Mouse (Mus musculus) thymus, adult 2 months (tissue): ENCODE results near the gene Atoh8. TPM values are rescaled to one million over a fixed set of nuclear protein-coding genes. Genes with fewer than 3 reads are reported as not detected.

Experiments
- DNase-seq: peaks from one replicate; pipeline ENCODE4 v3.0.0; 2021
- H3K27ac ChIP-seq: fragments of 200-500 bp; 2 replicates; pipeline ENCODE4 v1.5.1; 2012; ENCODE audit warnings: low read length, control low read depth; ENCODE audit not compliant: control insufficient read depth, insufficient read depth
- H3K27me3 ChIP-seq: fragments of 200-500 bp; 2 replicates; pipeline ENCODE4 v1.6.1; 2012; ENCODE audit warnings: mild to moderate bottlenecking, low read length, moderate library complexity, mixed read lengths; ENCODE audit not compliant: control insufficient read depth, insufficient read depth
- H3K36me3 ChIP-seq: fragments of 200-500 bp; 2 replicates; pipeline ENCODE4 v1.6.1; 2012; ENCODE audit warnings: mild to moderate bottlenecking, low read length, moderate library complexity; ENCODE audit not compliant: control insufficient read depth, insufficient read depth
- H3K4me1 ChIP-seq: fragments of 200-500 bp; replicated peaks from 2 replicates; pipeline ENCODE4 v1.6.1; 2012; ENCODE audit warnings: low read length; ENCODE audit not compliant: control insufficient read depth, insufficient read depth
- H3K4me3 ChIP-seq: fragments of 200-500 bp; 2 replicates; pipeline ENCODE4 v1.5.1; 2012; ENCODE audit warnings: mild to moderate bottlenecking, low read length, control low read depth, moderate library complexity; ENCODE audit not compliant: control insufficient read depth, insufficient read depth
- CTCF ChIP-seq: fragments of 200-500 bp; IDR thresholded peaks from 2 replicates; pipeline ENCODE4 v1.5.1; 2012; ENCODE audit warnings: mild to moderate bottlenecking, control low read depth, low read length, moderate library complexity, borderline replicate concordance; ENCODE audit not compliant: control insufficient read depth, poor library complexity, insufficient read depth; ENCODE audit errors: extremely low read depth
- POLR2A ChIP-seq: fragments of 200-500 bp; IDR thresholded peaks from 2 replicates; pipeline ENCODE4 v1.6.1; 2012; ENCODE audit warnings: mild to moderate bottlenecking, low read length, control low read depth, moderate library complexity; ENCODE audit not compliant: control insufficient read depth, poor library complexity, insufficient read depth; ENCODE audit errors: extremely low read depth
- WGBS: fragments of 180-500 bp; shearing (Covaris S2); methylation state at CpG from one replicate; pipeline ENCODE4 v1.1.7; 2018; 5-methylcytosine and 5-hydroxymethylcytosine counted together
- polyA plus RNA-seq: library from polyadenylated mRNA; depleted of rRNA; stranded (reverse); fragments of >200 nt; gene quantifications from 2 replicates; pipeline ENCODE4 v1.2.3, GENCODE M21; 2012

Gene Atoh8
- polyA plus RNA-seq, 1 experiment = 3.8 TPM

DNA sequence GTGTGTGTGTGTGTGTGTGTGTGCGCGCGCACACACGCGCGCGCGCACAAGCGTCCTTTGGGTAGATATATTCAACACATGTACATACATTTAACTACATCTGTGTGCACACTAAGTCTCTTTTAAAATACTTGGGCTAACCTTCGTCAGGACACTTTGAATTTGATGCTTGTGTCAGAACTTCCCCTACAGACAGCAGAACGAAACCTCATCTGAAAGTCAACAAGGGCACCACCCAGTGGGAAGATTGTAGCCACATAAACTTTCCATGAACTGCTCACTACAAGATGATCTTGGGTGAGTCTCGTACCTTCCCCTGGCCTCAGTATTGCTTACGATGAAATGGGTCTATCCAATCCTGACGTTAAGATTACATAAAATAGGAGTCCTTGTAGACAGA is 3.0 kb downstream of the Atoh8 start:
- peaks cover 12% of the 10 kb centered on the region; the same call in 1 of the 2 replicates for H3K4me1 ChIP-seq
- WGBS = 84% methylated on average over 14 of the region's 14 CpGs
- H3K27me3 ChIP-seq = peaks cover 5% of the 10 kb centered on the region; the same call in 1 of the 2 replicates
- DNase-seq = no peak
- H3K4me3 ChIP-seq = no peak overlapping the region
- H3K36me3 ChIP-seq = no peaks in the 10 kb centered on the region
- H3K27ac ChIP-seq = no peak overlapping the region
- TF ChIP-seq POLR2A (no peak), CTCF (no peak)

- Histone ChIP-seq H3K27me3 (peaks cover 5% of the 10 kb centered on the region; the same call in 1 of the 2 replicates), H3K4me3 (no peak overlapping the region), H3K36me3 (no peaks in the 10 kb centered on the region), H3K27ac (no peak overlapping the region), H3K4me1 (peaks cover 12% of the 10 kb centered on the region; the same call in 1 of the 2 replicates)
- WGBS = 26% methylated on average over 5 of the region's 5 CpGs
- DNase-seq = no peak
- TF ChIP-seq POLR2A (no peak), CTCF (no peak)
Observed at GRCm38 (mm10) chr6:72230875-72231274, 4.5 kb downstream of the Atoh8 start.

DNA sequence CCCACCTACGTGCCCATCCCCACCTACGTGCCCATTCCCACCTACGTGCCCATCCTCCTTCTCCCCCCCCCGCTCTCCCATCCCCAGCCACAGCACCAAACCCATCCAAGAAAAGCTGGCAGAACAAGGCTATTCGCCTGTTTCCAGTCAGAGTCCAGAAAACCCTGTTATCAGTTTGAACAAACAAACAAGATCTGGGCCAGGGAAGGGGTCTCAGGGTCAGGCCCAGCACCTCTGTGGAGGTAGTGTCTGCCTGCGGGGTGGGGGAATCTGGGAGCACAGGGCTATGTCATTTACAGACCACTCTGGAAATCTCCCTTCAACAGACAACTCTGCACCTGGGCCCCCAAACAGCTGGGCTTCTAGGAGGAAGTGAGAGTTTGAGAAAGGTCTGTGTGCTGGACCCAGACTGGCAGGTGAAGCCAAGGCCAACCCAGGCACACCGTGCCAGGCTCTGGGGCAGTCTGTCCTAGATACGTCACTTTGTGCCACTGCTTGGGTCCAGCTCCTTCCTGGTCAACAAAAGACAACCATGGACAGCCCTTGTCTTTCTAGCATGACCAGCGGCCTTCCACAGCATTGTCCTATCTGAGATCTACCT is 7.6 kb downstream of the Atoh8 start:
- WGBS = 68% methylated on average over 9 of the region's 9 CpGs
- Histone ChIP-seq H3K27me3 (no peaks in the 10 kb centered on the region), H3K4me1 (peaks cover 5% of the 10 kb centered on the region; the same call in 1 of the 2 replicates), H3K36me3 (no peaks in the 10 kb centered on the region), H3K27ac (no peak overlapping the region), H3K4me3 (no peak overlapping the region)
- no peak for DNase-seq
- TF ChIP-seq CTCF (no peak), POLR2A (no peak)

- Histone ChIP-seq H3K27ac (no peak overlapping the region), H3K36me3 (no peaks in the 10 kb centered on the region), H3K27me3 (no peaks in the 10 kb centered on the region), H3K4me3 (no peak overlapping the region), H3K4me1 (peaks cover 5% of the 10 kb centered on the region; the same call in 1 of the 2 replicates)
- DNase-seq = no peak
- WGBS = 93% methylated on average over 4 of the region's 4 CpGs
- no peak for TF ChIP-seq CTCF
- TF ChIP-seq POLR2A = no peak
Observed at GRCm38 (mm10) chr6:72227011-72227410, 8.4 kb downstream of the Atoh8 start.

- 92% methylated on average over 3 of the region's 3 CpGs for WGBS
- Histone ChIP-seq H3K4me3 (no peak overlapping the region), H3K27ac (no peak overlapping the region), H3K36me3 (no peaks in the 10 kb centered on the region), H3K4me1 (0 out of 2 replicates have a peak, but pooled peaks cover 3% of the 10 kb centered on the region), H3K27me3 (no peaks in the 10 kb centered on the region; the same call in 1 of the 2 replicates)
- no peak for TF ChIP-seq CTCF
- TF ChIP-seq POLR2A = no peak
- DNase-seq = no peak
Observed at GRCm38 (mm10) chr6:72225686-72226085, 9.7 kb downstream of the Atoh8 start.

- no peak overlapping the region for H3K4me3 ChIP-seq
- H3K36me3 ChIP-seq = no peaks in the 10 kb centered on the region
Observed at GRCm38 (mm10) chr6:72223892-72224291, 11.5 kb downstream of the Atoh8 start.

GRCm38 (mm10) chr6:72222876-72223275 is 12.5 kb downstream of the Atoh8 start:
- TF ChIP-seq POLR2A = no peak
- no peak for TF ChIP-seq CTCF
- no peak overlapping the region for H3K27ac ChIP-seq
- H3K4me3 ChIP-seq = no peak overlapping the region
- DNase-seq = no peak
- no peaks in the 10 kb centered on the region; the same call in 1 of the 2 replicates for H3K27me3 ChIP-seq
- no peaks in the 10 kb centered on the region for H3K36me3 ChIP-seq
- 94% methylated on average over 6 of the region's 6 CpGs for WGBS
- 0 out of 2 replicates have a peak, but pooled peaks cover 3% of the 10 kb centered on the region for H3K4me1 ChIP-seq

More at GRCm38 (mm10) chr6:72223892-72224291, 11.5 kb downstream of the Atoh8 start:
- no peak for DNase-seq
- H3K27ac ChIP-seq = no peak overlapping the region
- H3K4me1 ChIP-seq = 0 out of 2 replicates have a peak, but pooled peaks cover 3% of the 10 kb centered on the region
- TF ChIP-seq CTCF = no peak
- TF ChIP-seq POLR2A = no peak
- 33% methylated on average over 6 of the region's 6 CpGs for WGBS
- H3K27me3 ChIP-seq = no peaks in the 10 kb centered on the region; the same call in 1 of the 2 replicates
